In the genomic region with DNA sequence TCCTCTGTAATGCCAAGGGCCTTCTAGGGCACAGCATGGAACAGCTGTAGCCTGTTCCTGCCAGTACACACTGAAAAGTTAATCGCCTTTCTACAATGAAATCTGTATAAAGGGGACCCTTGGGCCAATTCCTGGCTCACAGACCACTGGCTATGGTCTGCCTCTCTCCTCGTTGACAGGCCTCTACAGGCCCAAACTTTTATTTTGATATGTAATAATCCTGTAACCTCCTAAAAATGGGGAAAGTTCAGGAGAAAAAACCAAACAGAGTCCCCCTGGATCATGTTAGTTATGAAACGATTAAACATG, we compare ENCODE assay signal across 1 mouse cellular context.
A peak's percentile ranks its signal among the peaks of the same experiment; 100 is the strongest.
TF ChIP-seq lines count a peak whose summit lies in the region.

No protein-coding gene starts in this region.

TF ChIP-seq in MEL, 35 proteins besides CTCF, POLR2A, EP300 and RAD21:
- TF ChIP-seq TBP (IDR thresholded peaks at IDR 0.05; ENCODE audit: low read depth, low read length) (no peak), ZKSCAN1 (IDR thresholded peaks at IDR 0.05; ENCODE audit: low read depth, low read length) (no peak), ZMIZ1 (IDR thresholded peaks at IDR 0.05; ENCODE audit: low read depth, low read length) (0 out of 2 replicates have a peak, but pooled peaks have one; percentile 15), MAZ (IDR thresholded peaks at IDR 0.05; ENCODE audit: low read depth, low read length) (no peak)
